Mouse (Mus musculus) left cerebral cortex, postnatal 14 days (tissue): ENCODE results near the gene Arhgdig. TPM values are rescaled to one million over a fixed set of nuclear protein-coding genes. Genes with fewer than 3 reads are reported as not detected.

ENCODE experiments used
- DNase-seq, 2 experiments: peaks; one replicate each; pipeline ENCODE4 v3.0.0; 2021 to 2022; ENCODE audit warnings: low spot score in 2 of 2, mixed read lengths in 1 of 2
- intact Hi-C: fragments of 180-260 bp; cut with DNase I; formaldehyde crosslinking; loops from one replicate; pipeline ENCODE4 v1.15.1; 2025
- long read RNA-seq, 2 experiments: library from polyadenylated mRNA; stranded (forward); transcript quantifications; one replicate each; pipeline ENCODE4 v2.0.0; 2021
- total RNA-seq, 2 experiments: library from RNA; stranded (reverse); gene quantifications; 2 replicates each; pipeline ENCODE4 v1.2.3; 2021

Gene Arhgdig
- total RNA-seq = 100 to 1,000 TPM; 170 TPM
- long read RNA-seq, experiment 1, transcript Arhgdig-201 (6 exons, 1,032 nt) = major isoform, 264 of 288 reads
- long read RNA-seq, experiment 1, partial matches to known transcripts = 6 of 288 reads
- long read RNA-seq, experiment 1, other reads (novel, unspliced or antisense) = 17 of 288 reads
- long read RNA-seq, experiment 2, transcript Arhgdig-201 (6 exons, 1,032 nt) = major isoform, 211 of 232 reads
- long read RNA-seq, experiment 2, partial matches to known transcripts = 7 of 232 reads
- long read RNA-seq, experiment 2, other reads (novel, unspliced or antisense) = 11 of 232 reads

GRCm38 (mm10) chr17:26207686-26208085 lies at the start of gene Arhgdig:
TSS of gene Arhgdig (minus strand) at chr17:26207786.
- DNase-seq = no peak
- intact Hi-C loops = no loop called here

- no peak for DNase-seq
- intact Hi-C loops = no loop called here
These were observed 47.7 kb upstream of the Arhgdig start for GRCm38 (mm10) chr17:26255313-26255712.

- no peak for DNase-seq
- intact Hi-C loops = no loop called here
These were observed 45.8 kb upstream of the Arhgdig start for GRCm38 (mm10) chr17:26253399-26253798.

- DNase-seq = peak; percentile 94 to 97
- intact Hi-C loops = no loop called here
These were observed 45.1 kb upstream of the Arhgdig start, which contains the start of gene Luc7l for GRCm38 (mm10) chr17:26252539-26253251. TSS of gene Luc7l (plus strand) at chr17:26252896.

- intact Hi-C loops = no loop called here
- DNase-seq = no peak
These were observed 44.4 kb upstream of the Arhgdig start for GRCm38 (mm10) chr17:26251886-26252538.

GRCm38 (mm10) chr17:26244101-26244841 lies 36.7 kb upstream of the Arhgdig start, which contains the start of gene Fam234a:
TSS of gene Fam234a (minus strand) at chr17:26244242.
- intact Hi-C loops = loop anchor here (5.0 kb wide), 1 partner anchor 107 kb away; the partner anchor contains the start of gene Axin1

GRCm38 (mm10) chr17:26243471-26244100 lies 36.0 kb upstream of the Arhgdig start:
- peak; percentile 55 to 56 for DNase-seq
- intact Hi-C loops = loop anchor here (5.0 kb wide), 1 partner anchor 106 kb away; the partner anchor contains the start of gene Axin1

More at GRCm38 (mm10) chr17:26244101-26244841, 36.7 kb upstream of the Arhgdig start, which contains the start of gene Fam234a:
- peak; percentile 91 to 96 for DNase-seq

- intact Hi-C loops = loop anchor here (5.0 kb wide), 1 partner anchor 104 kb away; the partner anchor contains the start of gene Axin1
- DNase-seq = no peak
These were observed 33.4 kb upstream of the Arhgdig start for GRCm38 (mm10) chr17:26240990-26241389.

GRCm38 (mm10) chr17:26240120-26240790 lies 32.7 kb upstream of the Arhgdig start:
- intact Hi-C loops = loop anchor here (5.0 kb wide), 1 partner anchor 103 kb away; the partner anchor contains the start of gene Axin1
- DNase-seq = no peak

- intact Hi-C loops = no loop called here
- DNase-seq = no peak
These were observed 32.0 kb upstream of the Arhgdig start for GRCm38 (mm10) chr17:26239551-26239950.

GRCm38 (mm10) chr17:26237667-26238066 lies 30.1 kb upstream of the Arhgdig start:
- DNase-seq = no peak

GRCm38 (mm10) chr17:26235077-26235815 lies 27.7 kb upstream of the Arhgdig start:
- intact Hi-C loops = no loop called here
- no peak for DNase-seq

More at GRCm38 (mm10) chr17:26237667-26238066, 30.1 kb upstream of the Arhgdig start:
- intact Hi-C loops = no loop called here

- no peak for DNase-seq
- intact Hi-C loops = no loop called here
These were observed 26.8 kb upstream of the Arhgdig start for GRCm38 (mm10) chr17:26234386-26234785.

GRCm38 (mm10) chr17:26232863-26233262 lies 25.3 kb upstream of the Arhgdig start:
- intact Hi-C loops = no loop called here
- DNase-seq = no peak

- intact Hi-C loops = no loop called here
- DNase-seq = no peak
These were observed 23.6 kb upstream of the Arhgdig start for GRCm38 (mm10) chr17:26231156-26231555.

GRCm38 (mm10) chr17:26229776-26230175 lies 22.2 kb upstream of the Arhgdig start:
- no peak for DNase-seq
- intact Hi-C loops = no loop called here

GRCm38 (mm10) chr17:26225150-26225549 lies 17.6 kb upstream of the Arhgdig start:
- intact Hi-C loops = no loop called here

More at GRCm38 (mm10) chr17:26225150-26225549, 17.6 kb upstream of the Arhgdig start:
- no peak for DNase-seq
